Comparison of ENCODE assay signal across 8 mouse cellular contexts in the genomic region with DNA sequence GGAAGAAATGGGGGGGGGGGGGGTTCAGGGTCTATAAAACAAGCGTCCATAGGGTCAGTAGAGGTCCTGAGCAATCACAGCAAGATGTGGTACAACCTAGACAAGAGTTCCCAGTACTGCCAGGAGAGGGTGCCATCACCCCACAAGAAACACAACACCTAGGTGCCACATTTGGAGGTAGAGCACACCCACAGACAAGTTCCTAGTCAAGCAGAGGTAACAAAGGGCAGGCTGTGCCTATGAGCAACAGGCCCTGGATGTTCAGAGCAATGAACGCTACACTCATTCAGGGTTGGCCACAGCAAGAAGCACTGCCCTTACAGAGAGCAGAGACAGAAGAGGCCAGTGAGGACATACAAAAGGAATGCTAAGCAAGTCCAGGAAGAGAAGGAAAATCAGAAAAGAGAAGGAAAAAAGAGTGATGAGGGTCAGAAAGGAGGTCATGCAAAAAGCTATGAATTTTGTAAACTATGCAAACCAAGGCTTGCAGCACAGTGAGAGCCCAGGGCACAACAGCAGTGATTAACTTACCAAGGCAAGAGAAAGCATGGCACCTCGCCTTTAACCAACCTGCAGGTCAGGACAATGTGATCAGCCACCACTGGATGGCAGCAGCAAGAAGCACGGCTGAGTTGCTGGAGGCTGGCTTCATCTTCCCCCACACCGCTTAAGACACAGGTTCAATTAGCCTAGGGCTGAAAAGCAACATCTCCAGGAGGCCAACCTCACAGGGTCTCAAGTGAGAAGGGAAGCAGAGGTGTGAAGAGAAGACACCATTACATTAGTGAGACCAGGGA. TPM values are rescaled to one million over a fixed set of nuclear protein-coding genes. Genes with fewer than 3 reads are reported as not detected.
DNase-seq lines count a peak whose midpoint lies in the region; ATAC-seq and TF ChIP-seq lines count a peak whose summit lies in the region.

No protein-coding gene starts in this region.

- H3K4me2 ChIP-seq in forebrain, embryonic 11.5 days (ENCODE audit: low read depth, low read length, severe bottlenecking), result no peak overlapping the region

- no peak overlapping the region for H3K4me3 ChIP-seq in E14TG2a.4 (replicated peaks; ENCODE audit: low read length)
- H3K4me3 ChIP-seq in forebrain, embryonic 11.5 days (ENCODE audit: low read depth, low read length), result no peak overlapping the region
- H3K4me3 ChIP-seq in olfactory bulb, adult 2 months (ENCODE audit: insufficient read depth, low read depth, low read length), result no peak overlapping the region

- no peak overlapping the region for H3K9ac ChIP-seq in forebrain, embryonic 11.5 days (ENCODE audit: low read length)

- peak; percentile 73 for ATAC-seq in forebrain, embryonic 11.5 days (replicated peaks; ENCODE audit: low FRiP score)

- no peak overlapping the region; the same call in 1 of the 2 replicates for H3K27ac ChIP-seq in forebrain, embryonic 11.5 days (ENCODE audit: low read depth, low read length)
- H3K27ac ChIP-seq in olfactory bulb, adult 2 months (ENCODE audit: insufficient read depth, low read depth, low read length), result no peak overlapping the region

- 34% methylated on average over 5 of the region's 5 CpGs for WGBS in forebrain, embryonic 11.5 days
- 25% methylated on average over 5 of the region's 5 CpGs for WGBS in large intestine, adult 2 months
- WGBS in olfactory bulb, adult 2 months, result 15% methylated on average over 5 of the region's 5 CpGs

- H3K27me3 ChIP-seq in E14TG2a.4 (ENCODE audit: insufficient read depth, low read length), result no peaks in the 10 kb centered on the region
- H3K27me3 ChIP-seq in forebrain, embryonic 11.5 days (ENCODE audit: control insufficient read depth, insufficient read depth, low read length), result no peaks in the 10 kb centered on the region

- intact Hi-C loops in heart, postnatal 25 days (cut with DNase I), result loop anchor here (1.0 to 5.0 kb wide), 2 partner anchors 60 to 134 kb away; a partner anchor contains a TSS

- no peaks in the 10 kb centered on the region for H3K9me3 ChIP-seq in E14TG2a.4 (ENCODE audit: low read length)
- H3K9me3 ChIP-seq in forebrain, embryonic 11.5 days (ENCODE audit: control insufficient read depth, low read length), result no peaks in the 10 kb centered on the region

- peaks cover 98% of the 10 kb centered on the region for H3K36me3 ChIP-seq in E14TG2a.4 (ENCODE audit: insufficient read depth, low read length)
- peaks cover 17% of the 10 kb centered on the region for H3K36me3 ChIP-seq in forebrain, embryonic 11.5 days (ENCODE audit: control insufficient read depth, insufficient read depth, low read length)

- peaks cover 12% of the 10 kb centered on the region for H3K4me1 ChIP-seq in E14TG2a.4 (replicated peaks; ENCODE audit: low read depth, low read length)
- H3K4me1 ChIP-seq in forebrain, embryonic 11.5 days (replicated peaks; ENCODE audit: control insufficient read depth, insufficient read depth, low read length), result no peaks in the 10 kb centered on the region
- H3K4me1 ChIP-seq in olfactory bulb, adult 2 months (ENCODE audit: control insufficient read depth, insufficient read depth, low read length), result no peaks in the 10 kb centered on the region

- peak; percentile 46 for TF ChIP-seq CTCF in E14TG2a.4 (conservative IDR thresholded peaks at IDR 0.05; ENCODE audit: low read length)
- TF ChIP-seq CTCF in olfactory bulb, adult 2 months (IDR thresholded peaks at IDR 0.05; ENCODE audit: insufficient read depth, low read depth, low read length), result peak; percentile 63; the same call in 1 of the 2 replicates

- peak; percentile 50 for DNase-seq in c-Kit-positive CD71-negative TER-119-negative erythroid progenitor cells, embryonic 14.5 days (ENCODE audit: low read depth)
- DNase-seq in forebrain, embryonic 11.5 days (ENCODE audit: low spot score), result peak; percentile 75
- peak; percentile 17 for DNase-seq in heart, postnatal 25 days (ENCODE audit: low spot score)
- DNase-seq in large intestine, adult 2 months (ENCODE audit: low read depth, low spot score), result peak; percentile 36
- peak; percentile 64 to 71 for DNase-seq in lung, adult 18-20 months
- peak; percentile 18 for DNase-seq in testis, postnatal 14 days (ENCODE audit: low spot score)

- TF ChIP-seq POLR2A in olfactory bulb, adult 2 months (IDR thresholded peaks at IDR 0.05; ENCODE audit: insufficient read depth, low read depth, low read length), result no peak

RNA-seq across cellular contexts. Expression of a gene that starts 59.4 kb away (rescaled TPM):
- polyA plus RNA-seq in forebrain, embryonic 11.5 days (2014; fragmentation: Nextera tagmentation; extraction: Ambion mirVana), result 7.4 and 8.2 TPM in 2 replicates
- total RNA-seq in heart, postnatal 25 days (2021), result 10 to 100 TPM; 18.7 to 19.5 TPM
- 8.3 and 8.6 TPM in 2 replicates for polyA plus RNA-seq in large intestine, adult 2 months (2012; rRNA removed)
- polyA plus RNA-seq in olfactory bulb, adult 2 months (2012; ENCODE audit: insufficient read depth, insufficient read length, low replicate concordance, missing spikeins), result not detected in 2 replicates

Comparison
In these comparisons a context has a peak if more than half of its experiments do, and no peak if none do; other contexts are left out.
1. DNase-seq: peak in every context shown above with its lines; median percentile 75 in forebrain, embryonic 11.5 days; 68 in lung, adult 18-20 months; 50 in c-Kit-positive CD71-negative TER-119-negative erythroid progenitor cells, embryonic 14.5 days; 36 in large intestine, adult 2 months; 18 in testis, postnatal 14 days; 17 in heart, postnatal 25 days.